19 mouse cellular contexts compared by ENCODE assay signal in genomic region chr7:27543851-27544250, GRCm38 (mm10). TPM values are rescaled to one million over a fixed set of nuclear protein-coding genes. Genes with fewer than 3 reads are reported as not detected.
DNase-seq lines count a peak whose midpoint lies in the region; ATAC-seq and TF ChIP-seq lines count a peak whose summit lies in the region.
"Had no signal": no experiment of that assay in that cellular context is flagged by ENCODE, and none has a peak within 500 bp of the region (broad histone marks: within the 10 kb centered on the region; RNA-seq: fewer than 3 reads in every experiment).

No protein-coding gene starts in this region.

- H3K27me3 ChIP-seq in intestine, embryonic 14.5 days (replicated peaks; ENCODE audit: control insufficient read depth, insufficient read depth, low read length): no peaks in the 10 kb centered on the region
- H3K27me3 ChIP-seq in intestine, embryonic 16.5 days (replicated peaks; ENCODE audit: control insufficient read depth, insufficient read depth, low read length): no peaks in the 10 kb centered on the region
- no peaks in the 10 kb centered on the region for H3K27me3 ChIP-seq in limb, embryonic 15.5 days
- H3K27me3 ChIP-seq in limb, embryonic 10.5 days (ENCODE audit: low read depth, poor library complexity, severe bottlenecking): no peaks in the 10 kb centered on the region
- H3K27me3 ChIP-seq: embryonic facial prominence, embryonic 12.5 days; neural tube, embryonic 13.5 days; Patski had no signal

- ATAC-seq in intestine, embryonic 14.5 days (replicated peaks; ENCODE audit: low FRiP score, low TSS enrichment, low read depth): no peak
- ATAC-seq in intestine, embryonic 16.5 days: no peak
- ATAC-seq in limb, embryonic 15.5 days (ENCODE audit: insufficient number of reproducible peaks, low FRiP score, low TSS enrichment, low read depth): no peak
- ATAC-seq: lung, postnatal 0 days; midbrain, embryonic 16.5 days; Patski had no signal

- DNase-seq in intestine, embryonic 14.5 days (ENCODE audit: low spot score): no peak
- DNase-seq in limb, embryonic 10.5 days (ENCODE audit: low spot score): no peak
- DNase-seq in telencephalon, adult 2 months (ENCODE audit: low read depth, low spot score): peak; percentile 46
- DNase-seq in urinary bladder, adult 2 months (ENCODE audit: low spot score): no peak
- DNase-seq: cerebellum, adult 18-20 months; cerebellum, postnatal 14 days; gastrocnemius, postnatal 25 days; heart, postnatal 14 days; kidney, adult 9 months; kidney, postnatal 4 days had no signal

- no peak for TF ChIP-seq POLR2A in cortical plate, adult 2 months (IDR thresholded peaks at IDR 0.05; ENCODE audit: extremely low read depth, insufficient read depth, low read length)

- no peak overlapping the region for H3K9ac ChIP-seq in intestine, embryonic 14.5 days (ENCODE audit: low read length)
- H3K9ac ChIP-seq in intestine, embryonic 16.5 days (ENCODE audit: low read depth, low read length): no peak overlapping the region
- no peak overlapping the region for H3K9ac ChIP-seq in limb, embryonic 15.5 days
- H3K9ac ChIP-seq: embryonic facial prominence, embryonic 12.5 days; neural tube, embryonic 13.5 days had no signal

- TF ChIP-seq CTCF in cortical plate, adult 2 months (IDR thresholded peaks at IDR 0.05; ENCODE audit: extremely low read depth, insufficient read depth, low read length): no peak

- H3K4me1 ChIP-seq in intestine, embryonic 14.5 days (replicated peaks; ENCODE audit: control insufficient read depth, insufficient read depth, low read length): peaks cover 12% of the 10 kb centered on the region
- peaks cover 10% of the 10 kb centered on the region; the same call in 1 of the 2 replicates for H3K4me1 ChIP-seq in intestine, embryonic 16.5 days (ENCODE audit: control insufficient read depth, insufficient read depth, low read length)
- H3K4me1 ChIP-seq in limb, embryonic 15.5 days: peaks cover 19% of the 10 kb centered on the region
- H3K4me1 ChIP-seq in limb, embryonic 10.5 days: peaks cover 27% of the 10 kb centered on the region
- peaks cover 6% of the 10 kb centered on the region for H3K4me1 ChIP-seq in cortical plate, adult 2 months (ENCODE audit: control insufficient read depth, insufficient read depth, low read length)

- no peak overlapping the region for H3K4me2 ChIP-seq in intestine, embryonic 14.5 days (ENCODE audit: low read length)
- H3K4me2 ChIP-seq in intestine, embryonic 16.5 days (ENCODE audit: low read depth, low read length): no peak overlapping the region
- H3K4me2 ChIP-seq in limb, embryonic 15.5 days: no peak overlapping the region
- H3K4me2 ChIP-seq: embryonic facial prominence, embryonic 12.5 days had no signal

- peaks cover 11% of the 10 kb centered on the region; the same call in 1 of the 2 replicates for H3K36me3 ChIP-seq in intestine, embryonic 14.5 days (ENCODE audit: control insufficient read depth, insufficient read depth, low read length)
- H3K36me3 ChIP-seq in intestine, embryonic 16.5 days (ENCODE audit: control insufficient read depth, insufficient read depth, low read length): no peaks in the 10 kb centered on the region; the same call in 1 of the 2 replicates
- H3K36me3 ChIP-seq in limb, embryonic 15.5 days: peaks cover 21% of the 10 kb centered on the region
- peaks cover 5% of the 10 kb centered on the region; the same call in 1 of the 2 replicates for H3K36me3 ChIP-seq in limb, embryonic 10.5 days

- 79% methylated on average over 4 of the region's 4 CpGs for WGBS in intestine, embryonic 14.5 days
- WGBS in intestine, embryonic 16.5 days: 79% methylated on average over 4 of the region's 4 CpGs
- 78% methylated on average over 4 of the region's 4 CpGs for WGBS in limb, embryonic 15.5 days
- WGBS in limb, embryonic 10.5 days: 87% methylated on average over 4 of the region's 4 CpGs

- H3K4me3 ChIP-seq in intestine, embryonic 14.5 days (ENCODE audit: low read depth, low read length): no peak overlapping the region
- no peak overlapping the region for H3K4me3 ChIP-seq in intestine, embryonic 16.5 days (ENCODE audit: low read length)
- no peak overlapping the region for H3K4me3 ChIP-seq in limb, embryonic 15.5 days
- H3K4me3 ChIP-seq in limb, embryonic 10.5 days: no peak overlapping the region
- H3K4me3 ChIP-seq in cortical plate, adult 2 months (ENCODE audit: insufficient read depth, low read length): no peak overlapping the region
- H3K4me3 ChIP-seq: embryonic facial prominence, embryonic 12.5 days; midbrain, embryonic 10.5 days; neural tube, embryonic 13.5 days had no signal

- no peaks in the 10 kb centered on the region for H3K9me3 ChIP-seq in intestine, embryonic 14.5 days (ENCODE audit: control insufficient read depth, low read length)
- H3K9me3 ChIP-seq in intestine, embryonic 16.5 days (ENCODE audit: control insufficient read depth, low read length): no peaks in the 10 kb centered on the region
- no peaks in the 10 kb centered on the region for H3K9me3 ChIP-seq in limb, embryonic 15.5 days
- H3K9me3 ChIP-seq in limb, embryonic 10.5 days (replicated peaks): no peaks in the 10 kb centered on the region
- H3K9me3 ChIP-seq: embryonic facial prominence, embryonic 12.5 days; midbrain, embryonic 10.5 days; neural tube, embryonic 13.5 days had no signal

- H3K27ac ChIP-seq in intestine, embryonic 14.5 days (ENCODE audit: low read depth): peak overlapping the region; percentile 36; the same call in 1 of the 2 replicates
- H3K27ac ChIP-seq in intestine, embryonic 16.5 days (ENCODE audit: low read length): no peak overlapping the region
- peak overlapping the region; percentile 27; the same call in 1 of the 2 replicates for H3K27ac ChIP-seq in limb, embryonic 15.5 days
- H3K27ac ChIP-seq in limb, embryonic 10.5 days: no peak overlapping the region
- H3K27ac ChIP-seq in cortical plate, adult 2 months (ENCODE audit: insufficient read depth, low read length): peak overlapping the region; percentile 79
- H3K27ac ChIP-seq: embryonic facial prominence, embryonic 12.5 days; midbrain, embryonic 10.5 days; neural tube, embryonic 13.5 days had no signal

RNA-seq across cellular contexts. Expression of gene Pld3, which starts 9.2 kb away (rescaled TPM):
- polyA plus RNA-seq in intestine, embryonic 14.5 days (2014; fragmentation: Nextera tagmentation; extraction: Ambion mirVana): 58.5 and 66.6 TPM in 2 replicates
- 65.6 and 73.0 TPM in 2 replicates for polyA plus RNA-seq in intestine, embryonic 16.5 days (2015; fragmentation: Nextera tagmentation; extraction: Ambion mirVana)
- 134 and 140 TPM in 2 replicates for polyA plus RNA-seq in limb, embryonic 15.5 days (2015; fragmentation: Nextera tagmentation; extraction: Ambion mirVana)
- polyA plus RNA-seq in limb, embryonic 10.5 days (2016; fragmentation: Nextera tagmentation; extraction: Ambion mirVana): 31.6 and 49.5 TPM in 2 replicates
- polyA plus RNA-seq in cortical plate, adult 2 months (2012; rRNA removed): 1,185 and 1,204 TPM in 2 replicates
- polyA plus RNA-seq in urinary bladder, adult 2 months (2012; rRNA removed): 85.8 and 97.5 TPM in 2 replicates

RNA-seq across cellular contexts. Expression of gene 2310022A10Rik, which starts 9.2 kb away (rescaled TPM):
- 20.8 and 23.6 TPM in 2 replicates for polyA plus RNA-seq in intestine, embryonic 14.5 days (2014; fragmentation: Nextera tagmentation; extraction: Ambion mirVana)
- polyA plus RNA-seq in intestine, embryonic 16.5 days (2015; fragmentation: Nextera tagmentation; extraction: Ambion mirVana): 21.5 and 21.8 TPM in 2 replicates
- polyA plus RNA-seq in limb, embryonic 15.5 days (2015; fragmentation: Nextera tagmentation; extraction: Ambion mirVana): 32.9 and 39.3 TPM in 2 replicates
- polyA plus RNA-seq in limb, embryonic 10.5 days (2016; fragmentation: Nextera tagmentation; extraction: Ambion mirVana): 40.8 and 41.2 TPM in 2 replicates
- polyA plus RNA-seq in cortical plate, adult 2 months (2012; rRNA removed): 32.7 and 33.8 TPM in 2 replicates
- polyA plus RNA-seq in urinary bladder, adult 2 months (2012; rRNA removed): 16.7 and 17.1 TPM in 2 replicates

RNA-seq across cellular contexts. Expression of gene Hipk4, which starts 20.8 kb away (rescaled TPM):
- 0.83 and 1.2 TPM in 2 replicates for polyA plus RNA-seq in intestine, embryonic 14.5 days (2014; fragmentation: Nextera tagmentation; extraction: Ambion mirVana)
- polyA plus RNA-seq in intestine, embryonic 16.5 days (2015; fragmentation: Nextera tagmentation; extraction: Ambion mirVana): 0.26 and 0.49 TPM in 2 replicates
- 0.65 and 0.68 TPM in 2 replicates for polyA plus RNA-seq in limb, embryonic 15.5 days (2015; fragmentation: Nextera tagmentation; extraction: Ambion mirVana)
- polyA plus RNA-seq in limb, embryonic 10.5 days (2016; fragmentation: Nextera tagmentation; extraction: Ambion mirVana): 0.54 and 0.79 TPM in 2 replicates
- polyA plus RNA-seq in cortical plate, adult 2 months (2012; rRNA removed): 0.21 and 0.25 TPM in 2 replicates
- polyA plus RNA-seq in urinary bladder, adult 2 months (2012; rRNA removed): 1.4 and 1.7 TPM in 2 replicates

RNA-seq across cellular contexts. Expression of gene Prx, which starts 44.7 kb away (rescaled TPM):
- polyA plus RNA-seq in intestine, embryonic 14.5 days (2014; fragmentation: Nextera tagmentation; extraction: Ambion mirVana): 1.5 and 1.6 TPM in 2 replicates
- 2.2 and 2.6 TPM in 2 replicates for polyA plus RNA-seq in intestine, embryonic 16.5 days (2015; fragmentation: Nextera tagmentation; extraction: Ambion mirVana)
- 5.2 and 6.5 TPM in 2 replicates for polyA plus RNA-seq in limb, embryonic 15.5 days (2015; fragmentation: Nextera tagmentation; extraction: Ambion mirVana)
- polyA plus RNA-seq in limb, embryonic 10.5 days (2016; fragmentation: Nextera tagmentation; extraction: Ambion mirVana): 3.5 and 4.3 TPM in 2 replicates
- polyA plus RNA-seq in cortical plate, adult 2 months (2012; rRNA removed): 0.29 and 0.47 TPM in 2 replicates
- 4.6 and 4.9 TPM in 2 replicates for polyA plus RNA-seq in urinary bladder, adult 2 months (2012; rRNA removed)

RNA-seq across cellular contexts. Expression of gene Akt2, which starts 47.5 kb away (rescaled TPM):
- polyA plus RNA-seq in intestine, embryonic 14.5 days (2014; fragmentation: Nextera tagmentation; extraction: Ambion mirVana): 83.4 and 90.5 TPM in 2 replicates
- 58.5 and 60.3 TPM in 2 replicates for polyA plus RNA-seq in intestine, embryonic 16.5 days (2015; fragmentation: Nextera tagmentation; extraction: Ambion mirVana)
- polyA plus RNA-seq in limb, embryonic 15.5 days (2015; fragmentation: Nextera tagmentation; extraction: Ambion mirVana): 108 and 127 TPM in 2 replicates
- polyA plus RNA-seq in limb, embryonic 10.5 days (2016; fragmentation: Nextera tagmentation; extraction: Ambion mirVana): 91.3 and 95.0 TPM in 2 replicates
- 144 and 161 TPM in 2 replicates for polyA plus RNA-seq in cortical plate, adult 2 months (2012; rRNA removed)
- 78.4 and 96.7 TPM in 2 replicates for polyA plus RNA-seq in urinary bladder, adult 2 months (2012; rRNA removed)

Comparison
In these comparisons a context has a peak if more than half of its experiments do, and no peak if none do; other contexts are left out.
1. H3K27ac ChIP-seq: peak in intestine, embryonic 14.5 days (single experiment), limb, embryonic 15.5 days (single experiment) and cortical plate, adult 2 months (single experiment); none in intestine, embryonic 16.5 days (single experiment) and limb, embryonic 10.5 days (single experiment).